Comparison of ENCODE assay signal across 8 mouse cellular contexts in genomic region chr4:151861471-151861805, GRCm38 (mm10). TPM values are rescaled to one million over a fixed set of nuclear protein-coding genes. Genes with fewer than 3 reads are reported as not detected.
DNase-seq lines count a peak whose midpoint lies in the region; ATAC-seq and TF ChIP-seq lines count a peak whose summit lies in the region.

No protein-coding gene starts in this region.

- no peak for DNase-seq in gastrocnemius, adult 2 months
- no peak for DNase-seq in gastrocnemius, adult 18-20 months (ENCODE audit: low spot score)
- DNase-seq in thymus, adult 2 months, result no peak
- DNase-seq in thymus, postnatal 10 days (ENCODE audit: low spot score in 2 of 2), result no peak
- DNase-seq in embryo, embryonic 10 days (ENCODE audit: low spot score), result no peak
- DNase-seq in frontal cortex, postnatal 10 days (ENCODE audit: low spot score in 2 of 2), result no peak

- no peak for TF ChIP-seq CTCF in gastrocnemius, adult 2 months (IDR thresholded peaks at IDR 0.05)
- no peak for TF ChIP-seq CTCF in thymus, adult 2 months (IDR thresholded peaks at IDR 0.05; ENCODE audit: borderline replicate concordance, control insufficient read depth, extremely low read depth, insufficient read depth, low read length, poor library complexity)
- TF ChIP-seq CTCF in intestine, postnatal 0 days (IDR thresholded peaks at IDR 0.05; ENCODE audit: low read depth), result no peak
- TF ChIP-seq CTCF in small intestine, adult 2 months (IDR thresholded peaks at IDR 0.05; ENCODE audit: extremely low read depth, insufficient read length, insufficient replicate concordance, low read depth, low read length), result no peak

- H3K4me2 ChIP-seq in intestine, postnatal 0 days (replicated peaks; ENCODE audit: low read depth), result peak overlapping the region; percentile 100

- peak overlapping the region; percentile 91 for H3K27ac ChIP-seq in gastrocnemius, adult 2 months
- H3K27ac ChIP-seq in thymus, adult 2 months (ENCODE audit: control insufficient read depth, insufficient read depth, low read length), result no peak overlapping the region
- H3K27ac ChIP-seq in intestine, postnatal 0 days (ENCODE audit: low read depth, low read length), result peak overlapping the region; percentile 63
- H3K27ac ChIP-seq in small intestine, adult 2 months (ENCODE audit: insufficient read depth, low read depth, low read length), result no peak overlapping the region; the same call in 1 of the 2 replicates

- peak; percentile 40; the same call in 1 of the 2 replicates for TF ChIP-seq POLR2A in thymus, adult 2 months (IDR thresholded peaks at IDR 0.05; ENCODE audit: control insufficient read depth, extremely low read depth, insufficient read depth, low read length, poor library complexity)
- TF ChIP-seq POLR2A in small intestine, adult 2 months (IDR thresholded peaks at IDR 0.05; ENCODE audit: low read depth, low read length), result no peak

- peak overlapping the region; percentile 86 for H3K4me3 ChIP-seq in gastrocnemius, adult 2 months
- peak overlapping the region; percentile 44 for H3K4me3 ChIP-seq in thymus, adult 2 months (ENCODE audit: control insufficient read depth, insufficient read depth, low read length)
- peak overlapping the region; percentile 80 for H3K4me3 ChIP-seq in intestine, postnatal 0 days (ENCODE audit: low read depth, low read length)
- peak overlapping the region; percentile 98 for H3K4me3 ChIP-seq in small intestine, adult 2 months (ENCODE audit: low read depth, low read length)

- H3K9ac ChIP-seq in intestine, postnatal 0 days (ENCODE audit: low read depth, low read length), result peak overlapping the region; percentile 74

- no peaks in the 10 kb centered on the region for H3K9me3 ChIP-seq in intestine, postnatal 0 days (ENCODE audit: control insufficient read depth)

- H3K27me3 ChIP-seq in thymus, adult 2 months (ENCODE audit: control insufficient read depth, insufficient read depth, low read length), result no peaks in the 10 kb centered on the region
- H3K27me3 ChIP-seq in intestine, postnatal 0 days (replicated peaks; ENCODE audit: control insufficient read depth, insufficient read depth, low read length), result no peaks in the 10 kb centered on the region
- H3K27me3 ChIP-seq in small intestine, adult 2 months (ENCODE audit: control insufficient read depth, insufficient read depth, low read length), result no peaks in the 10 kb centered on the region

- ATAC-seq in intestine, postnatal 0 days, result peak; percentile 1; the same call in 1 of the 2 replicates

- H3K4me1 ChIP-seq in thymus, adult 2 months (replicated peaks; ENCODE audit: control insufficient read depth, insufficient read depth, low read length), result peaks cover 11% of the 10 kb centered on the region
- no peaks in the 10 kb centered on the region for H3K4me1 ChIP-seq in intestine, postnatal 0 days (replicated peaks; ENCODE audit: control insufficient read depth, insufficient read depth, low read length)
- H3K4me1 ChIP-seq in small intestine, adult 2 months (ENCODE audit: control insufficient read depth, insufficient read depth, insufficient read length, low read length), result no peaks in the 10 kb centered on the region

- WGBS in thymus, adult 2 months, result 2% methylated on average over 47 of the region's 58 CpGs
- under 1% methylated on average over 37 of the region's 58 CpGs for whole genome bisulfite sequencing in intestine, postnatal 0 days
- 3% methylated on average over 33 of the region's 58 CpGs for WGBS in small intestine, adult 2 months

- intact Hi-C loops in gastrocnemius, adult 2 months (cut with DNase I), result no loop called here

- no peaks in the 10 kb centered on the region for H3K36me3 ChIP-seq in thymus, adult 2 months (ENCODE audit: control insufficient read depth, insufficient read depth, low read length)
- H3K36me3 ChIP-seq in intestine, postnatal 0 days (ENCODE audit: control insufficient read depth, insufficient read depth), result no peaks in the 10 kb centered on the region
- H3K36me3 ChIP-seq in small intestine, adult 2 months (ENCODE audit: control insufficient read depth, insufficient read depth, low read length), result no peaks in the 10 kb centered on the region

RNA-seq across cellular contexts. Expression of gene Camta1, which starts 0.2 kb away (rescaled TPM):
- total RNA-seq in gastrocnemius, adult 2 months (2021), result 100 to 1,000 TPM in 1 of 2 experiments, 10 to 100 TPM in 1; 95.9 to 126 TPM
- total RNA-seq in gastrocnemius, adult 18-20 months (2021), result 100 to 1,000 TPM in 1 of 2 experiments, 10 to 100 TPM in 1; 99.5 to 122 TPM
- polyA plus RNA-seq in thymus, adult 2 months (2012; rRNA removed), result 23.6 and 27.1 TPM in 2 replicates
- 54.1 and 58.8 TPM in 2 replicates for polyA plus RNA-seq in intestine, postnatal 0 days (2015; fragmentation: Nextera tagmentation; extraction: Ambion mirVana)
- polyA plus RNA-seq in small intestine, adult 2 months (2012; rRNA removed), result 1.4 and 2.2 TPM in 2 replicates

Comparison
In these comparisons a context has a peak if more than half of its experiments do, and no peak if none do; other contexts are left out.
1. H3K27ac ChIP-seq: peak in gastrocnemius, adult 2 months (single experiment) and intestine, postnatal 0 days (single experiment); none in thymus, adult 2 months (single experiment) and small intestine, adult 2 months (single experiment).
2. H3K4me3 ChIP-seq: peak in every context shown above with its lines; median percentile 98 in small intestine, adult 2 months; 86 in gastrocnemius, adult 2 months; 80 in intestine, postnatal 0 days; 44 in thymus, adult 2 months.